Mouse (Mus musculus) small intestine, adult 2 months (tissue): ENCODE data around the gene Lrwd1.
A peak's percentile ranks its signal among the peaks of the same experiment; 100 is the strongest.

ENCODE experiments used
- CTCF ChIP-seq: fragments of 200-500 bp; IDR thresholded peaks from 2 replicates; pipeline ENCODE4 v1.5.1; 2012; ENCODE audit warnings: low read depth, mild to moderate bottlenecking, control low read depth, inconsistent platforms, low read length, moderate library complexity, mixed read lengths; ENCODE audit not compliant: insufficient replicate concordance, insufficient read length; ENCODE audit errors: extremely low read depth
- POLR2A ChIP-seq: fragments of 200-500 bp; IDR thresholded peaks from 2 replicates; pipeline ENCODE4 v1.6.1; 2012; ENCODE audit warnings: low read depth, mild to moderate bottlenecking, control low read depth, inconsistent platforms, low read length, moderate library complexity

GRCm38 (mm10) chr5:136173606-136174463 is 38.0 kb upstream of the Lrwd1 start:
- 0 out of 2 replicates have a peak, but pooled peaks have one; percentile 26 for TF ChIP-seq POLR2A
- TF ChIP-seq CTCF: no peak
